Mouse (Mus musculus) forebrain, embryonic 11.5 days (tissue): ENCODE results near the gene Cdk2ap2. TPM values are rescaled to one million over a fixed set of nuclear protein-coding genes. Genes with fewer than 3 reads are reported as not detected.
A peak's percentile ranks its signal among the peaks of the same experiment; 100 is the strongest.
"Not testable (repeated sequence)": the region's sequence is repeated elsewhere in the genome, so short reads cannot be mapped to it uniquely, and the experiment has no call there.

Experiments
- ATAC-seq: fragments of 200-750 bp; cut with Nextera tagmentation; replicated peaks from 2 replicates; pipeline ENCODE4 v1.8.0; 2017; ENCODE audit warnings: moderate TSS enrichment; ENCODE audit not compliant: low FRiP score
- DNase-seq: peaks from one replicate; pipeline ENCODE4 v3.0.0-alpha.2; 2017; ENCODE audit warnings: low spot score
- H3K27ac ChIP-seq: fragments of 300-500 bp; sonication (generic); 2 replicates; pipeline ENCODE4 v1.5.1; 2014; ENCODE audit warnings: low read depth, low read length
- H3K27me3 ChIP-seq: fragments of 300-500 bp; sonication (generic); 2 replicates; pipeline ENCODE4 v1.6.1; 2014; ENCODE audit warnings: mild to moderate bottlenecking, low read length, mixed read lengths; ENCODE audit not compliant: control insufficient read depth, insufficient read depth
- H3K36me3 ChIP-seq: fragments of 300-500 bp; sonication (generic); 2 replicates; pipeline ENCODE4 v1.6.1; 2014; ENCODE audit warnings: mild to moderate bottlenecking, low read length, moderate library complexity, mixed read lengths; ENCODE audit not compliant: control insufficient read depth, insufficient read depth
- H3K4me1 ChIP-seq: fragments of 300-500 bp; sonication (generic); replicated peaks from 2 replicates; pipeline ENCODE4 v1.6.1; 2014; ENCODE audit warnings: low read length, mixed read lengths; ENCODE audit not compliant: control insufficient read depth, insufficient read depth
- H3K4me2 ChIP-seq: fragments of 300-500 bp; sonication (generic); 2 replicates; pipeline ENCODE4 v1.6.1; 2014; ENCODE audit warnings: low read depth, mild to moderate bottlenecking, low read length, moderate library complexity, mixed read lengths; ENCODE audit not compliant: severe bottlenecking
- H3K4me3 ChIP-seq: fragments of 300-500 bp; sonication (generic); 2 replicates; pipeline ENCODE4 v1.5.1; 2014; ENCODE audit warnings: low read depth, low read length
- H3K9ac ChIP-seq: fragments of 300-500 bp; sonication (generic); 2 replicates; pipeline ENCODE4 v1.6.1; 2014; ENCODE audit warnings: low read length
- H3K9me3 ChIP-seq: fragments of 300-500 bp; sonication (generic); 2 replicates; pipeline ENCODE4 v1.6.1; 2016; ENCODE audit warnings: low read length, mixed read lengths; ENCODE audit not compliant: control insufficient read depth
- WGBS: fragments of 180-500 bp; shearing (Covaris S2); extraction: QIAGEN DNeasy Blood & Tissue Kit; methylation state at CpG from one replicate; pipeline ENCODE4 v1.1.7; 2014; 5-methylcytosine and 5-hydroxymethylcytosine counted together
- polyA plus RNA-seq: library from polyadenylated mRNA; unstranded; fragments of >200 nt; fragmentation: Nextera tagmentation; extraction: Ambion mirVana; gene quantifications from 2 replicates; pipeline ENCODE4 v1.2.1, GENCODE M21; 2014

The Cdk2ap2 gene
- polyA plus RNA-seq, 1 experiment from 2014 or later = 73.6 TPM

- not testable (repeated sequence) for H3K27me3 ChIP-seq, H3K36me3 ChIP-seq, DNase-seq, H3K4me3 ChIP-seq, H3K9ac ChIP-seq, H3K27ac ChIP-seq, H3K4me2 ChIP-seq, H3K9me3 ChIP-seq, ATAC-seq, H3K4me1 ChIP-seq
- WGBS = 95% methylated on average over 3 of the region's 4 CpGs
Observed at GRCm38 (mm10) chr19:4063357-4063756, 33.6 kb upstream of the Cdk2ap2 start.

- H3K27me3 ChIP-seq, H3K36me3 ChIP-seq, H3K4me1 ChIP-seq, H3K27ac ChIP-seq, H3K4me3 ChIP-seq, H3K4me2 ChIP-seq, H3K9ac ChIP-seq, H3K9me3 ChIP-seq, DNase-seq, ATAC-seq: not testable (repeated sequence)
- 52% methylated on average over 4 of the region's 11 CpGs for WGBS
Observed at GRCm38 (mm10) chr19:4064501-4064900, 32.5 kb upstream of the Cdk2ap2 start.

DNA sequence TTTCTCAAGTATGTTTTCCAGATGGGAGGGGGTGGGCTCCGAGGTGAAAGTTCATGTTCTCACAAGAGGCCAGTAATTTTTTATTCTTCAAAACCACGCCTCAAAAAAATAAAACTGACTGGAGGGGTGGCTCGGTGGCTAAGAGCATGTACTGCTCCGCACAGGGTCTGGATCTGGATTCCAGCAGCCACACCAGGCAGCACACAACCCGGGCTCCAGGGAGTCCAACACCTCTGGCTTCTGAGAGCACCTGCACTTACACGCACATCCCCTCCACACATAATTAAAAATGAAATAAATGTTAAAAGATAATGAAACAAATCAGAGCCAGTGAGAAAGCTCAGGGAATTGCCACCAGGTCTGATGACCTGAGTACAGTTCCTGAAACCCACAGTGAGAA lies 30.7 kb upstream of the Cdk2ap2 start:
- H3K9me3 ChIP-seq = no peaks in the 10 kb centered on the region

DNA sequence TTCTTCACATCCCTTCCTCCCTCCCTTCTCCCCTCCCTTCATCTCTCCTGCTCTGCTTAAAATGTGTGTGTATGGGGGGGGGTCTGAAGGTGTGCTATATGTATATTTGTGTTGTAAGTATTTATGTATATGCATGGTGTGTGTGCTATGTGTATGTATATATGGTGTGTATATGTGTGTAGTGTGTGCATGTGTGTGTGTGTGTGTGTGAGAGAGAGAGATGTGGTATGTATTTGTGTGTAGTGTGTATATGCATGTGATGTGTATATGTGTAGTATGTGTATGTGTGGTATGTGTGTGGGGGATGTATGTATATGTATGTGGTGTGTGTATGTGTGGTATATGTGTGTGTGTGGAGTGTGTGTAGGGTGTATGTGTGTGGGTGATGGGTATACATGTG lies 30.1 kb upstream of the Cdk2ap2 start:
- ATAC-seq (no peak), DNase-seq (no peak)
- Histone ChIP-seq H3K27ac (no peak overlapping the region), H3K36me3 (no peaks in the 10 kb centered on the region), H3K4me2 (no peak overlapping the region), H3K9me3 (no peaks in the 10 kb centered on the region), H3K4me1 (no peaks in the 10 kb centered on the region), H3K9ac (no peak overlapping the region), H3K4me3 (no peak overlapping the region), H3K27me3 (no peaks in the 10 kb centered on the region)

More for the DNA sequence above, 30.7 kb upstream of the Cdk2ap2 start:
- Histone ChIP-seq H3K4me1 (no peaks in the 10 kb centered on the region), H3K4me3 (no peak overlapping the region), H3K27me3 (no peaks in the 10 kb centered on the region), H3K9ac (no peak overlapping the region), H3K36me3 (no peaks in the 10 kb centered on the region), H3K4me2 (no peak overlapping the region), H3K27ac (no peak overlapping the region)
- DNase-seq (no peak), ATAC-seq (no peak)
- WGBS = 86% methylated on average over 6 of the region's 6 CpGs

- not testable (repeated sequence) for H3K4me3 ChIP-seq, ATAC-seq, DNase-seq, H3K9ac ChIP-seq, H3K27me3 ChIP-seq, H3K4me2 ChIP-seq, H3K4me1 ChIP-seq, H3K9me3 ChIP-seq, H3K36me3 ChIP-seq, H3K27ac ChIP-seq
- WGBS = 92% methylated on average over 2 of the region's 2 CpGs
Observed at GRCm38 (mm10) chr19:4068242-4068641, 28.7 kb upstream of the Cdk2ap2 start.

DNA sequence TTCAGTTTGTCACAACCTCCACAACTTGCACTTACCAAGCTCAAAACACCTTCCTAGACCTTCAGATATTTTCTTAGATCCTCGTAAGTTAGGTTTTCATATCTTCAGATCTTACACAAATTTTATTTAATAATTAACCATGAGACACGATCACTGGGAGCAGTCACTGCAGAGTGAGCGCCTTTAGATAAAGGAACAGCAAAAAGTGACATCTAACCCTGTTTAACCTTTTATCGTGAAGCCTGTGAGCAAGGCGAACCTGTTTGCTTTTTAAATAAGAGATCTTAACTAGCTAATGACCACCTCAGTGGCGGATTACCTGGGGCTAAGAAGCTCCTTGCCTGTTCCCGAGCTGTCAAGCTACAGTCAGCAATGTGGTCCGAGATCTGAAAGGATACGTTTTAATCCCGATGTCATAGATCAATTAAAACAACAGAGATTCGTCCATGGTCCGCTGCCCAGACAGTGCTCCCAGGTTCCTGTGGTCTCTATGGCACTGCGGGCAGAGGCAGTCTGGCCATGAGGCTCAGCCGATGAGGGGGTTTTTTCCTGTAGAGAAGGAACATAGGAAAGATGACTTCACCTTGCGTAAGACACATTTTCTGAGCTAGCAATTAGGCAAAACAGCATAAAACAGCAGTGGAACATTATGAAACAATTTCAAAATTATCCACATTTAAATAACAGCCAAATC lies 28.1 kb upstream of the Cdk2ap2 start:
- Histone ChIP-seq H3K36me3 (no peaks in the 10 kb centered on the region), H3K27ac (no peak overlapping the region), H3K4me2 (no peak overlapping the region), H3K4me3 (no peak overlapping the region), H3K4me1 (no peaks in the 10 kb centered on the region), H3K27me3 (no peaks in the 10 kb centered on the region), H3K9ac (no peak overlapping the region), H3K9me3 (no peaks in the 10 kb centered on the region)
- WGBS = 63% methylated on average over 15 of the region's 15 CpGs
- no peak for ATAC-seq
- no peak for DNase-seq

DNA sequence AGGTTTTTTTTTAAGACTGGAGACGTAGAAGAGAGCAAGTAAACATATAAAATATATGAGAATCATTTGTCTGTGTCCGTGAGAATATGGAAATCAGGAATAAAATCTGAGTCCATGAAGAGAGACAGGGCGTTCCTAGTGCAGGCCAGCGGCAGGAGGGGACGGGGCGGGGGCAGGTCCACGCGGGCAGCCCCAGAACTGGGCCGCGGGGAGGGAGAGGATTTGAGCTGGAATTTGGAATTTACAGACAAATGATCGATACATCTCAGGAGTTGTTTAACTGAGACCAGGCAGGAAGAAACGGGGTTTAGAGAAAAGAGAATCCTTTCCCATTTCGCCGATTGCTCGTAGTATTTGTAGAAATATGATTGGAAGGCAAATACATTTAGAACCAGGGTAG lies 26.7 kb upstream of the Cdk2ap2 start:
- ATAC-seq (no peak), DNase-seq (peak; percentile 31)
- Histone ChIP-seq H3K4me2 (no peak overlapping the region), H3K4me1 (no peaks in the 10 kb centered on the region), H3K27ac (no peak overlapping the region), H3K9me3 (no peaks in the 10 kb centered on the region), H3K36me3 (no peaks in the 10 kb centered on the region), H3K4me3 (no peak overlapping the region), H3K27me3 (no peaks in the 10 kb centered on the region), H3K9ac (no peak overlapping the region)
- 70% methylated on average over 15 of the region's 15 CpGs for WGBS

DNA sequence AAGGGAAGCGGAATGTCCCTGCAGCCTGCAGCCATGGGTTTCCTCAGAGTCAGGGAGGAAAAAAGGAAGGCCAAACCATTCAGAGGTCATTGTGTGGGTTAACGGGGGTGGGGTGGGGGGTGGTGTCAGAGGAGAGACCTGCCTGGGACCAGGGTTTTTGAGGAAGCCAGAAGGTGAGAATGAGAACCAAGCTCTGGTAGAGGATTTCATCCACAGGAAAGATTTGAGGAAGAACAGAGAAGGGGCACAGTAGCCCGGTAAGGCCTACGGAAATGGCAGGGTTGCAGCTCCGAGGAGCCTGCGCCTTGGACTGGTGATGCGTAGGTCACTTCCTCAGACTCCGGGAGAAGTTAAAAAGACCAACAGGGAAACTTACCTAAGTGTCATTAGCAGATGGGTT lies 26.2 kb upstream of the Cdk2ap2 start:
- Histone ChIP-seq H3K36me3 (no peaks in the 10 kb centered on the region), H3K4me3 (no peak overlapping the region), H3K4me2 (no peak overlapping the region), H3K4me1 (no peaks in the 10 kb centered on the region), H3K27me3 (no peaks in the 10 kb centered on the region), H3K9me3 (no peaks in the 10 kb centered on the region), H3K9ac (no peak overlapping the region), H3K27ac (no peak overlapping the region)
- peak; percentile 17 for DNase-seq
- no peak for ATAC-seq
- WGBS = 83% methylated on average over 8 of the region's 8 CpGs

DNA sequence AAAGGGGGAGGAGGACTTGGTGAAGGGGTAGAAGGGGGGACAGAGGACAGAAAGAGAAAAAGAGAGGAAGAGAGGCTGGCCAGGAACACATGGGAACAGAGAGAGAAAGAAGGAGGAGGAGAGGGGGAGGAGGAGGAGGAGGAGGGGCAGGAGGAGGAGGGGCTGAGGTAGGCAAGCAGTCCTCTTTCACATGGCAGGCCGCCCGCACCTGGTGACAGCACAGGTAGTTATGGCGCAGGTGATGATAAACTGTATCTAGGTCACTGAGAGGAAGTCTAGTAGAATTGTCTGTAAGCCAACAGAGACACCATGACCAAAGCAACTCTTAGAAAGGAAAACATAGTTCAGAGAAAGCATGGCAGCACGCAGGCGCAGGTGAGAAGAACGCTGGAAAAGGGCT lies 25.6 kb upstream of the Cdk2ap2 start:
- H3K4me1 ChIP-seq = no peaks in the 10 kb centered on the region
- no peaks in the 10 kb centered on the region for H3K36me3 ChIP-seq
- H3K27ac ChIP-seq = no peak overlapping the region
- DNase-seq (no peak), ATAC-seq (no peak)
- no peak overlapping the region for H3K9ac ChIP-seq
- WGBS = 89% methylated on average over 6 of the region's 6 CpGs
- no peaks in the 10 kb centered on the region for H3K27me3 ChIP-seq
- no peak overlapping the region for H3K4me2 ChIP-seq
- H3K4me3 ChIP-seq = no peak overlapping the region
- H3K9me3 ChIP-seq = no peaks in the 10 kb centered on the region
